Mouse (Mus musculus) embryonic facial prominence, embryonic 15.5 days (tissue): ENCODE results near the gene Rbm20. TPM values are rescaled to one million over a fixed set of nuclear protein-coding genes. Genes with fewer than 3 reads are reported as not detected.
"Not testable (repeated sequence)": the region's sequence is repeated elsewhere in the genome, so short reads cannot be mapped to it uniquely, and the experiment has no call there.

Experiments used
- ATAC-seq: fragments of 200-750 bp; cut with Nextera tagmentation; 2 replicates; pipeline ENCODE4 v1.8.0; 2017; ENCODE audit warnings: low read depth, moderate TSS enrichment; ENCODE audit not compliant: insufficient number of reproducible peaks, low FRiP score, low TSS enrichment
- H3K27ac ChIP-seq: fragments of 300-500 bp; sonication (generic); replicated peaks from 2 replicates; pipeline ENCODE4 v1.5.1; 2015; ENCODE audit warnings: mild to moderate bottlenecking, inconsistent platforms
- H3K27me3 ChIP-seq: fragments of 300-500 bp; sonication (generic); 2 replicates; pipeline ENCODE4 v1.6.1; 2015; ENCODE audit warnings: inconsistent platforms
- H3K36me3 ChIP-seq: fragments of 300-500 bp; sonication (generic); 2 replicates; pipeline ENCODE4 v1.6.1; 2015; ENCODE audit warnings: mild to moderate bottlenecking, inconsistent platforms
- H3K4me1 ChIP-seq: fragments of 300-500 bp; sonication (generic); 2 replicates; pipeline ENCODE4 v1.6.1; 2015; ENCODE audit warnings: inconsistent platforms
- H3K4me2 ChIP-seq: fragments of 300-500 bp; sonication (generic); replicated peaks from 2 replicates; pipeline ENCODE4 v1.6.1; 2015; ENCODE audit warnings: mild to moderate bottlenecking, inconsistent platforms
- H3K4me3 ChIP-seq: fragments of 300-500 bp; sonication (generic); replicated peaks from 2 replicates; pipeline ENCODE4 v1.5.1; 2015; ENCODE audit warnings: mild to moderate bottlenecking, inconsistent platforms
- H3K9ac ChIP-seq: fragments of 300-500 bp; sonication (generic); 2 replicates; pipeline ENCODE4 v1.6.1; 2015; ENCODE audit warnings: inconsistent platforms
- H3K9me3 ChIP-seq: fragments of 300-500 bp; sonication (generic); replicated peaks from 2 replicates; pipeline ENCODE4 v1.6.1; 2016; ENCODE audit warnings: inconsistent platforms
- WGBS: fragments of 180-500 bp; shearing (Covaris S2); methylation state at CpG from one replicate; pipeline ENCODE4 v1.1.7; 2015; 5-methylcytosine and 5-hydroxymethylcytosine counted together
- polyA plus RNA-seq: library from polyadenylated mRNA; unstranded; fragments of >200 nt; fragmentation: Nextera tagmentation; extraction: Ambion mirVana; gene quantifications from 2 replicates; pipeline ENCODE4 v1.2.1, GENCODE M21; 2015

Gene Rbm20
- polyA plus RNA-seq, 1 experiment from 2014 or later, result 5.5 TPM

DNA sequence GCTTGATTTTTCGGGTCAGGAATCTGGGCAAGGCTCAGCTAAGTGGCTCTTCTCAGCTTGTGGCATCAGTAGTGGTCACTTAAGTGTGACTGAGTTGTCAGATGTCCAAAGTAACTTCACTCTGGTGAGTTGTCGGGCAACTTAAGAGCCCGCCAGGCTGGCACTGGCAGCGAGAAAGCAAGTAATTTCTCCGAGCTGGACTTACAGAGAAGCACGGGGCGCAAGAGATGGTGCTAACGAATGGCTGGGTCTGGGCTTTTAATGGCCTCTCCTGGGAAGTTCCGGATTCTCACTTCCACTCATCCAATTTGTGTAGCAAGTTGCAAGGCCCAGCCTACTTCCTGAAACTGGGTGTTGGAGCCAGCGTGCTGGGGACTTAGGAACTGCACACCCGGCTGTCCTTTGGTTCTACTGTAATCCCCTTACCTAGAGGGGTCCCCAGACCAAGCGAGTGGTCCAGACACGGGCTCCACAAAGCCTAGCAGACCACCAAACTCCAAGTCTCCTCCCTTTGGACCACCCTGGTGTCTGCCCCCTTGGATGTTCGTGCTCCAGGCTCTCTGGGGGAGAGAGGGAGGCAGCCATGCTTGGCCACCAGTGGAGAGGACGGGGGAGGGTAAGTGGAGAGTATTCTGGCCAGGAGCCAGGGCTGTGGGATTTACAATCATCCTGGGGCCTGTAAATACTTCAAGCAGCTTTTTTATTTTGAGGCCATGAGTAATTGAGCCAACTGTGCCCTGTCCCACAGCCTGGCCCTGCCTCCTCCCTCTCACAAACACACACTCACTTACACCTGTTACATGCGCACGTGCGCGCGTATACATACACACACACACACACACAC is 23.3 kb upstream of the Rbm20 start:
- Histone ChIP-seq H3K27ac (peak overlapping the region; percentile 39; the same call in 1 of the 2 replicates), H3K4me1 (peaks cover 30% of the 10 kb centered on the region), H3K4me3 (no peak overlapping the region), H3K27me3 (no peaks in the 10 kb centered on the region), H3K4me2 (no peak overlapping the region), H3K9ac (no peak overlapping the region), H3K36me3 (no peaks in the 10 kb centered on the region), H3K9me3 (no peaks in the 10 kb centered on the region)
- 57% methylated on average over 20 of the region's 20 CpGs for WGBS
- ATAC-seq, result peak; percentile 52; the same call in 1 of the 2 replicates

DNA sequence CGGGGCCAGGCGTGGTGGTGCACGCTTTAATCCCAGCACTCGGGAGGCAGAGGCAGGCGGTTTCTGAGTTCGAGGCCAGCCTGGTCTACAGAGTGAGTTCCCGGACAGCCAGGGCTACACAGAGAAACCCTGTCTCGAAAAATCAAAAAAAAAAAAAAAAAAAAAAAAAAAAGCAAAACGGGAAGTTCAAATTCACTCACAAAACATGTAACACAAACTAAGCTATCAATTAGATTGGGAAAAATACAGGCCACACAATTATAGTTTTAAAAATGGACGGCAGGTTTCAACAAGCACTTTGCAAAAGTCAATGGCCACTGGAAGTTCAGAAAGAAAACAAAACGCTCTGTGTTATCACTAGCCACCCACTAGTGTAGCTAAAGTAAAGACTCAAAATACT is 20.7 kb upstream of the Rbm20 start:
- H3K4me3 ChIP-seq, H3K4me2 ChIP-seq, H3K36me3 ChIP-seq, H3K27ac ChIP-seq, H3K27me3 ChIP-seq, H3K9me3 ChIP-seq, H3K9ac ChIP-seq, ATAC-seq: not testable (repeated sequence)
- H3K4me1 ChIP-seq, result peaks cover 19% of the 10 kb centered on the region
- 86% methylated on average over 11 of the region's 11 CpGs for WGBS

DNA sequence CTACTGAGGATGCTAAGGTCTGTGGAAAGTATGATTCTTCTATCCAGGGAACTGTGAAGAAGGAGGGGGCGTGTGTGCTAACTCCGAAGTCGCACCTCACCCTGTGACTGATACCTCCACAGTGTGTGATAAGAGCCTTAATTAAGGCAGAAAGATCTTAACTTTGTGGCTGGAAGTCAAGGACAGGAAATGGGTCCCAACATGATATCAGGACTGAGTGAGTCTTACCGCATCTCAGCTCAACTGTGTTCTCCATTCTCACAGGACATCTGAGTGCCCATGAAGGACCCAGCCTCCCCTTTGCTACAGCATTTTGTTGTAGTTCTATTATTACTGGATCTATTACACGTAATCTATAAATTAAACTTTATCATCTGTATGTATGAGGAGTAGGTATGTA is 19.7 kb upstream of the Rbm20 start:
- 82% methylated on average over 5 of the region's 5 CpGs for WGBS
- Histone ChIP-seq H3K27me3 (no peaks in the 10 kb centered on the region), H3K27ac (no peak overlapping the region)

GRCm38 (mm10) chr19:53660722-53661420 is 16.2 kb upstream of the Rbm20 start:
- Histone ChIP-seq H3K9me3 (no peaks in the 10 kb centered on the region), H3K9ac (no peak overlapping the region), H3K27ac (no peak overlapping the region), H3K36me3 (no peaks in the 10 kb centered on the region), H3K27me3 (no peaks in the 10 kb centered on the region), H3K4me3 (no peak overlapping the region), H3K4me2 (no peak overlapping the region), H3K4me1 (no peaks in the 10 kb centered on the region)
- ATAC-seq, result no peak
- 78% methylated on average over 9 of the region's 9 CpGs for WGBS

More for the DNA sequence above, 19.7 kb upstream of the Rbm20 start:
- Histone ChIP-seq H3K36me3 (no peaks in the 10 kb centered on the region), H3K4me1 (peaks cover 17% of the 10 kb centered on the region), H3K9ac (no peak overlapping the region), H3K9me3 (no peaks in the 10 kb centered on the region), H3K4me2 (no peak overlapping the region), H3K4me3 (no peak overlapping the region)
- no peak for ATAC-seq

DNA sequence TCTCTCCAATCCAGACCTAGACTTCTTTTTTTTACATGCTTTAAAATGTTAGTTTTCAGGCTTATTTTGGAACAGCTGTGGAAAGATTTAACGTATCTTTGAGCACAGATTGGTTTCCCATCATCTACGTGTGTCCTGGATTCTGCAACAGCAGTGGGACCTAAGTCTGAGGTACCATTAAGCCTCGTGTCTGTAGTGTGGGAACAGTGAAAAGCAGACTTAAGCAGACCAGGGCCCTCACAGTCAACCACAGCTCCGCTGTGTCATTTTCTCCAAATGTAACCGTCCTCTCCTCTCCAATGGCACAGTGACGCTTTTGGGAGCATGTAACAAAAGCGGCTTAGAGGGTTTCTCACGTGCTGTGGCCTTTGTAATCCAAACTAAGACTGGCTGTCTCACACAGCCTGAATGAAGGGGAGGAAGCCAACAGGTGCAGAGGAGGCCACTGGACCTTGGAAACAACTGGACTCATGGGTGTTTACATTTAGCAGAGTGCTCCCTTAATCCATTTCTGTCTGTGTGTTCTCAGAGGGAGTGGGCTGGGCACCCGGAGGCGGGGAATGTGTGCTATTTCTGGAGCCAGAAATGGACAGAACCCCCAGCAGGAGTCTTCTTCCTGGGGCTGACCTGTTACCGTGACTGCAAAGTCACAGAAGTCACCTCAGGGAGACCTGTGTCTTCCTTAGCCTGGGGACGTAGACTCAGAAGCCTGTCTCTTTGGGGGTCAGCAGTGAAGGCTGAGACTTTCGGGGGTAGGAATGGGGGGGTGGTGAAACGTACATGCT is 15.0 kb upstream of the Rbm20 start:
- H3K36me3 ChIP-seq, result no peaks in the 10 kb centered on the region
- H3K4me3 ChIP-seq, result no peak overlapping the region
- H3K27me3 ChIP-seq, result no peaks in the 10 kb centered on the region
- no peaks in the 10 kb centered on the region for H3K4me1 ChIP-seq
- 44% methylated on average over 14 of the region's 14 CpGs for WGBS
- H3K9me3 ChIP-seq, result no peaks in the 10 kb centered on the region
- no peak for ATAC-seq
- no peak overlapping the region for H3K9ac ChIP-seq
- no peak overlapping the region for H3K4me2 ChIP-seq
- H3K27ac ChIP-seq, result no peak overlapping the region; the same call in 1 of the 2 replicates

- H3K36me3 ChIP-seq, result no peaks in the 10 kb centered on the region
- H3K27ac ChIP-seq, result no peak overlapping the region
- peaks cover 4% of the 10 kb centered on the region; the same call in 1 of the 2 replicates for H3K27me3 ChIP-seq
- H3K9me3 ChIP-seq, result no peaks in the 10 kb centered on the region
- H3K9ac ChIP-seq, result no peak overlapping the region
- H3K4me2 ChIP-seq, result no peak overlapping the region
- H3K4me3 ChIP-seq, result no peak overlapping the region
- no peak for ATAC-seq
- 90% methylated on average over 9 of the region's 9 CpGs for WGBS
- no peaks in the 10 kb centered on the region for H3K4me1 ChIP-seq
Measured at GRCm38 (mm10) chr19:53664831-53665230, 12.3 kb upstream of the Rbm20 start.

- no peak for ATAC-seq
- Histone ChIP-seq H3K27ac (no peak overlapping the region), H3K4me3 (no peak overlapping the region), H3K4me1 (no peaks in the 10 kb centered on the region), H3K27me3 (peaks cover 5% of the 10 kb centered on the region; the same call in 1 of the 2 replicates), H3K9me3 (no peaks in the 10 kb centered on the region), H3K36me3 (no peaks in the 10 kb centered on the region), H3K4me2 (no peak overlapping the region), H3K9ac (no peak overlapping the region)
- WGBS, result 84% methylated on average over 4 of the region's 4 CpGs
Measured at GRCm38 (mm10) chr19:53665391-53665790, 11.7 kb upstream of the Rbm20 start.

DNA sequence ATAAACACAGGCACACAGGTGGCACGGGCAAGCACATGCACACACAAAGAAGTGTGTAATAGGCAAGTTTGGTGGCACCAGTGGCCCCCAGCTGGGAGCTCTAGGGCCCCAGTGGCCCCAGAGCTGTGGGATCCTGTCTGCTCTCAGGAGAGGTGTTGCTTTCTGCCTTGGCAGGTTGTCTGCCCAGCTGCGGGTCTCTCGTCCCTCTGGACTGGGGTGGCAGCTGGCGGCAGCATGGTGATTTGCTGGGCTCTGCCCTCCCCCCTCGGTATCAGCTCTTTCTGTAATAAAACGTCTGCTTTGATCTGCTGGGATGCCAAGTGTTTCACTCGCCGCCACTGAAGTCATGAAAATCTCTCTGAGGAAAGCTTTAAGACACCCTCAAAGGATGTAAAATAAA is 10.4 kb upstream of the Rbm20 start:
- WGBS, result 36% methylated on average over 8 of the region's 8 CpGs
- no peak overlapping the region for H3K27ac ChIP-seq
- H3K4me3 ChIP-seq, result no peak overlapping the region

GRCm38 (mm10) chr19:53668821-53669220 is 8.3 kb upstream of the Rbm20 start:
- H3K36me3 ChIP-seq, result no peaks in the 10 kb centered on the region
- no peaks in the 10 kb centered on the region for H3K9me3 ChIP-seq
- H3K27me3 ChIP-seq, result peaks cover 8% of the 10 kb centered on the region
- no peak overlapping the region for H3K9ac ChIP-seq
- WGBS, result 88% methylated on average over 7 of the region's 7 CpGs
- no peak overlapping the region for H3K27ac ChIP-seq
- no peak for ATAC-seq
- 0 out of 2 replicates have a peak, but pooled peaks cover 6% of the 10 kb centered on the region for H3K4me1 ChIP-seq
- no peak overlapping the region for H3K4me2 ChIP-seq
- no peak overlapping the region for H3K4me3 ChIP-seq

More for the DNA sequence above, 10.4 kb upstream of the Rbm20 start:
- H3K4me2 ChIP-seq, result no peak overlapping the region
- H3K4me1 ChIP-seq, result 0 out of 2 replicates have a peak, but pooled peaks cover 6% of the 10 kb centered on the region
- H3K9me3 ChIP-seq, result no peaks in the 10 kb centered on the region
- no peak overlapping the region for H3K9ac ChIP-seq
- 0 out of 2 replicates have a peak, but pooled peaks have one; percentile 25 for ATAC-seq
- peaks cover 5% of the 10 kb centered on the region; the same call in 1 of the 2 replicates for H3K27me3 ChIP-seq
- H3K36me3 ChIP-seq, result no peaks in the 10 kb centered on the region

GRCm38 (mm10) chr19:53670625-53671141 is 6.4 kb upstream of the Rbm20 start:
- H3K36me3 ChIP-seq, result no peaks in the 10 kb centered on the region
- ATAC-seq, result peak; percentile 68
- H3K4me3 ChIP-seq, result no peak overlapping the region
- WGBS, result 36% methylated on average over 12 of the region's 12 CpGs
- no peak overlapping the region for H3K27ac ChIP-seq
- 0 out of 2 replicates have a peak, but pooled peaks cover 6% of the 10 kb centered on the region for H3K4me1 ChIP-seq
- H3K9ac ChIP-seq, result no peak overlapping the region
- no peak overlapping the region for H3K4me2 ChIP-seq
- peaks cover 26% of the 10 kb centered on the region for H3K27me3 ChIP-seq
- no peaks in the 10 kb centered on the region for H3K9me3 ChIP-seq
